Mouse (Mus musculus) brain, embryonic 14.5 days (tissue): ENCODE results near the gene Pidd1.

ENCODE experiments used
- CTCF ChIP-seq: fragments of 200-500 bp; IDR thresholded peaks from 2 replicates; pipeline ENCODE4 v1.5.1; 2012; ENCODE audit warnings: inconsistent platforms, mild to moderate bottlenecking, moderate library complexity, borderline replicate concordance; ENCODE audit not compliant: insufficient read depth, insufficient read length; ENCODE audit errors: extremely low read depth
- POLR2A ChIP-seq: fragments of 200-500 bp; IDR thresholded peaks from 2 replicates; pipeline ENCODE4 v1.6.1; 2012; ENCODE audit warnings: mild to moderate bottlenecking, inconsistent platforms, borderline replicate concordance; ENCODE audit not compliant: poor library complexity, insufficient read depth, insufficient read length, severe bottlenecking; ENCODE audit errors: extremely low read depth

- no peak for TF ChIP-seq CTCF
- TF ChIP-seq POLR2A = no peak
Observed at GRCm38 (mm10) chr7:141476226-141476980, 32.6 kb upstream of the Pidd1 start.
